ENCODE assay signal across 24 mouse cellular contexts in genomic region chr1:59229187-59229586, GRCm38 (mm10). TPM values are rescaled to one million over a fixed set of nuclear protein-coding genes. Genes with fewer than 3 reads are reported as not detected.
DNase-seq lines count a peak whose midpoint lies in the region; ATAC-seq and TF ChIP-seq lines count a peak whose summit lies in the region.
"Had no signal": no experiment of that assay in that cellular context is flagged by ENCODE, and none has a peak within 500 bp of the region (broad histone marks: within the 10 kb centered on the region; RNA-seq: fewer than 3 reads in every experiment).

No protein-coding gene starts in this region.

- TF ChIP-seq POLR2A in brain, embryonic 14.5 days (IDR thresholded peaks at IDR 0.05; ENCODE audit: borderline replicate concordance, extremely low read depth, insufficient read depth, insufficient read length, poor library complexity, severe bottlenecking): no peak

- no peaks in the 10 kb centered on the region for H3K27me3 ChIP-seq in midbrain, embryonic 13.5 days
- no peaks in the 10 kb centered on the region for H3K27me3 ChIP-seq in forebrain, embryonic 11.5 days (ENCODE audit: control insufficient read depth, insufficient read depth, low read length)
- H3K27me3 ChIP-seq: embryonic facial prominence, embryonic 15.5 days; forebrain, embryonic 12.5 days; heart, embryonic 13.5 days; hindbrain, embryonic 13.5 days; kidney, embryonic 15.5 days had no signal

- H3K9me3 ChIP-seq in midbrain, embryonic 13.5 days: no peaks in the 10 kb centered on the region
- no peaks in the 10 kb centered on the region for H3K9me3 ChIP-seq in forebrain, embryonic 11.5 days (ENCODE audit: control insufficient read depth, low read length)
- H3K9me3 ChIP-seq: embryonic facial prominence, embryonic 15.5 days; forebrain, embryonic 12.5 days; G1E; heart, embryonic 13.5 days; hindbrain, embryonic 13.5 days; kidney, embryonic 15.5 days had no signal

- H3K36me3 ChIP-seq in midbrain, embryonic 13.5 days: peaks cover 8% of the 10 kb centered on the region; the same call in 1 of the 2 replicates
- H3K36me3 ChIP-seq in forebrain, embryonic 11.5 days (ENCODE audit: control insufficient read depth, insufficient read depth, low read length): peaks cover 2% of the 10 kb centered on the region; the same call in 1 of the 2 replicates
- H3K36me3 ChIP-seq: embryonic facial prominence, embryonic 15.5 days had no signal

- no peak overlapping the region for H3K9ac ChIP-seq in midbrain, embryonic 13.5 days (replicated peaks)
- no peak overlapping the region for H3K9ac ChIP-seq in forebrain, embryonic 11.5 days (ENCODE audit: low read length)
- H3K9ac ChIP-seq: embryonic facial prominence, embryonic 15.5 days; forebrain, embryonic 12.5 days; heart, embryonic 13.5 days; hindbrain, embryonic 13.5 days; kidney, embryonic 15.5 days had no signal

- peak; percentile 9 for DNase-seq in brain, embryonic 14.5 days (ENCODE audit: low read depth)
- DNase-seq in cerebellum, adult 11-12 months: peak; percentile 81
- peak; percentile 85 for DNase-seq in cerebellum, adult 9-10 months
- peak; percentile 76 to 79 for DNase-seq in cerebellum, postnatal 25 days
- no peak for DNase-seq in adrenal gland, adult (ENCODE audit: inconsistent age in 2 of 2, low spot score in 1 of 2)
- DNase-seq in forebrain, embryonic 11.5 days (ENCODE audit: low spot score): no peak
- DNase-seq: adrenal gland, postnatal 10 days; embryo, embryonic 11 days; gastrocnemius, postnatal 14 days; heart, postnatal 36 days; kidney, adult 11 months; kidney, postnatal 14 days had no signal

- 41% methylated on average over 4 of the region's 4 CpGs for WGBS in midbrain, embryonic 13.5 days
- WGBS in forebrain, embryonic 11.5 days: 45% methylated on average over 4 of the region's 4 CpGs

- H3K4me2 ChIP-seq in midbrain, embryonic 13.5 days (replicated peaks): no peak overlapping the region
- H3K4me2 ChIP-seq in forebrain, embryonic 11.5 days (ENCODE audit: low read depth, low read length, severe bottlenecking): no peak overlapping the region
- H3K4me2 ChIP-seq: embryonic facial prominence, embryonic 15.5 days; forebrain, embryonic 12.5 days; heart, embryonic 13.5 days; hindbrain, embryonic 13.5 days; kidney, embryonic 15.5 days had no signal

- no peak overlapping the region for H3K4me3 ChIP-seq in midbrain, embryonic 13.5 days (replicated peaks)
- no peak overlapping the region for H3K4me3 ChIP-seq in forebrain, embryonic 11.5 days (ENCODE audit: low read depth, low read length)
- H3K4me3 ChIP-seq: embryonic facial prominence, embryonic 15.5 days; erythroblast, embryonic 14.5 days; forebrain, embryonic 12.5 days; heart, embryonic 13.5 days; hindbrain, embryonic 13.5 days; kidney, embryonic 15.5 days had no signal

- TF ChIP-seq CTCF in brain, embryonic 14.5 days (IDR thresholded peaks at IDR 0.05; ENCODE audit: borderline replicate concordance, extremely low read depth, insufficient read depth, insufficient read length): no peak

- ATAC-seq in midbrain, embryonic 13.5 days: no peak
- no peak for ATAC-seq in forebrain, embryonic 11.5 days (replicated peaks; ENCODE audit: low FRiP score)
- ATAC-seq: CD4-positive, CD25-positive, alpha-beta regulatory T cell, adult 4 months; forebrain, embryonic 16.5 days; hindbrain, postnatal 0 days had no signal

- H3K4me1 ChIP-seq in midbrain, embryonic 13.5 days (replicated peaks): no peaks in the 10 kb centered on the region
- no peaks in the 10 kb centered on the region for H3K4me1 ChIP-seq in forebrain, embryonic 11.5 days (replicated peaks; ENCODE audit: control insufficient read depth, insufficient read depth, low read length)
- H3K4me1 ChIP-seq: embryonic facial prominence, embryonic 15.5 days; forebrain, embryonic 12.5 days; heart, embryonic 13.5 days; hindbrain, embryonic 13.5 days; kidney, embryonic 15.5 days had no signal

- no peak overlapping the region for H3K27ac ChIP-seq in midbrain, embryonic 13.5 days
- no peak overlapping the region for H3K27ac ChIP-seq in forebrain, embryonic 11.5 days (ENCODE audit: low read depth, low read length)
- H3K27ac ChIP-seq: embryonic facial prominence, embryonic 15.5 days; forebrain, embryonic 12.5 days; heart, embryonic 13.5 days; hindbrain, embryonic 13.5 days; hindbrain, postnatal 0 days; kidney, embryonic 15.5 days had no signal

RNA-seq across cellular contexts. Expression of gene Als2, which starts 7.8 kb away (rescaled TPM):
- 13.6 and 20.4 TPM in 2 replicates for polyA plus RNA-seq in brain, embryonic 14.5 days (2012; rRNA removed)
- polyA plus RNA-seq in midbrain, embryonic 13.5 days (2015; fragmentation: Nextera tagmentation; extraction: Ambion mirVana): 18.4 and 19.6 TPM in 2 replicates
- 19.8 and 21.4 TPM in 2 replicates for polyA plus RNA-seq in forebrain, embryonic 11.5 days (2014; fragmentation: Nextera tagmentation; extraction: Ambion mirVana)

RNA-seq across cellular contexts. Expression of gene Cdk15, which starts 27.5 kb away (rescaled TPM):
- polyA plus RNA-seq in brain, embryonic 14.5 days (2012; rRNA removed): 0.30 and 0.41 TPM in 2 replicates
- polyA plus RNA-seq in midbrain, embryonic 13.5 days (2015; fragmentation: Nextera tagmentation; extraction: Ambion mirVana): 0.57 and 1.1 TPM in 2 replicates
- polyA plus RNA-seq in forebrain, embryonic 11.5 days (2014; fragmentation: Nextera tagmentation; extraction: Ambion mirVana): 0.43 and 0.60 TPM in 2 replicates
- polyA plus RNA-seq: CD4-positive, CD25-positive, alpha-beta regulatory T cell, adult 4 months; erythroblast, embryonic 14.5 days; heart, embryonic 13.5 days; heart, postnatal 0 days had no signal

Comparison
In these comparisons a context has a peak if more than half of its experiments do, and no peak if none do; other contexts are left out.
1. DNase-seq: peak in brain, embryonic 14.5 days (single experiment), cerebellum, adult 11-12 months (single experiment), cerebellum, adult 9-10 months (single experiment) and cerebellum, postnatal 25 days (2 of 2); none in adrenal gland, adult (0 of 2) and forebrain, embryonic 11.5 days (single experiment).